Mouse (Mus musculus) layer of hippocampus, adult 8-10 months (tissue): ENCODE results near the gene Fig4. TPM values are rescaled to one million over a fixed set of nuclear protein-coding genes. Genes with fewer than 3 reads are reported as not detected.

ENCODE experiments used
- DNase-seq, 2 experiments: peaks; one replicate each; pipeline ENCODE4 v3.0.0; 2022; ENCODE audit warnings: low spot score in 2 of 2
- total RNA-seq, 4 experiments: library from RNA; stranded (reverse); gene quantifications; 2 replicates each; pipeline ENCODE4 v1.2.4; 2022

Fig4 gene
- total RNA-seq, 4 experiments from 2014 or later: 30.6 to 34.7 (median 33.1) TPM

GRCm38 (mm10) chr10:41218897-41219296 is 84.2 kb downstream of the Fig4 start:
- no peak for DNase-seq

DNA sequence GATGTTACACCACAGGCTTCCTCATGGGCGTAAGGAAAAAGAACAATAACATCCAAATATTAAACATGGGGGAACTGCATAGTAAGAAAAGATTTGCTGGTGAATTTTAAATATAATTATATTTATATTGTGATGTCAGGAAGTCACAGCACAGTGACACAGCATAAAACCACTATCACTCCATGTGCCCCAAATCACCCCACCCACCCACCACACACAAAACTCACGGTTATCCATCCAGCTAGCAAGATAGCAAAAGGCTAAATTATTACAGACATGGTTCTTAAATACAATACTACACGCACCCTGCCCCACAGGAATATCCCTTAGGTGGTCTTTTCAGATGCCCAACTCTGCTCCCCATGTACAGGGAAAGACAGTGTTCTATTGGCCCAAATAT is 89.0 kb downstream of the Fig4 start:
- no peak for DNase-seq

DNA sequence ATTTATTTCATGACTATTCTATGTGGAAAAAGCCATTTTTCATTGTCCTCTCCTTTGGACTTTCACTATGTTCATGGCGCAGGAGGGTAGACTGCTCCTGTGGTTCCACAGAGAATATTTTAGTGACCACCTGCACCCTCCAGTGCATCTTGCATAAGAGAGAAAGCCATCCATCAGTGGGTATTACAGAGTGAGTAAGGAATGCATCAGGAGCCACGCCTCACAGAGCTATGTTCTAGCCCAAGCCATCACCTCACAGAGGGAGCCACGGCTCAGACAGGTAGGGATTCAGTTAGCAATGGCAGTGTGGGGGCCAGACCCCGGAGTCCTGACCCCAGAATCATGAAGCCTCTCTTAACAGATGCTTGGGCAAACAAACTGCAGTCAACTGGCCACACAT is 93.5 kb downstream of the Fig4 start:
- no peak for DNase-seq

DNA sequence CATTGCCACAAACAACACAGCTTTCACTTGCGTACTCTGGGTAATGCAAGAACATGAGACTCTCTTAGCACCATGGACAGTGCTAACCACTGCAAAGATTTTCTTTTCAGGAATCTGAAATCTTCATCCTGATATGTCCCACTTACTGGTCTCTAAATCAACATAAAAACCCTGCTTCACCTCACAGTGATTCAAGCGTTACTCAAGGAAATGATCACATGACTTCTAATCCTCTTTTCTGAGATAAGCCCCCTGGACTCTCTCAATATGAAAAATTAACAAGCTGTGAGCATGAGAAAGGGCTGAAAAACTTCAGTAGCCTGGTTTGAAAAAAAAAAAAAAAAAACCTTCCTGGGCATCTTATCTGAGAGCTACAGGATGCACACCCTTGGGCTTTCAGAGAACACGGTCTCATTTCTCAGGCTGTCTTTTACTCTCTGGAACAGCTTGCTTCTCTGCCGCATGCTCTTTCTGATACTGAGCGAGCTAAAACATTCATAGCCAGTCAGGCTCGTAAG is 94.1 kb downstream of the Fig4 start:
- DNase-seq: no peak

- no peak for DNase-seq
Observed at GRCm38 (mm10) chr10:41205647-41206046, 97.4 kb downstream of the Fig4 start.

DNA sequence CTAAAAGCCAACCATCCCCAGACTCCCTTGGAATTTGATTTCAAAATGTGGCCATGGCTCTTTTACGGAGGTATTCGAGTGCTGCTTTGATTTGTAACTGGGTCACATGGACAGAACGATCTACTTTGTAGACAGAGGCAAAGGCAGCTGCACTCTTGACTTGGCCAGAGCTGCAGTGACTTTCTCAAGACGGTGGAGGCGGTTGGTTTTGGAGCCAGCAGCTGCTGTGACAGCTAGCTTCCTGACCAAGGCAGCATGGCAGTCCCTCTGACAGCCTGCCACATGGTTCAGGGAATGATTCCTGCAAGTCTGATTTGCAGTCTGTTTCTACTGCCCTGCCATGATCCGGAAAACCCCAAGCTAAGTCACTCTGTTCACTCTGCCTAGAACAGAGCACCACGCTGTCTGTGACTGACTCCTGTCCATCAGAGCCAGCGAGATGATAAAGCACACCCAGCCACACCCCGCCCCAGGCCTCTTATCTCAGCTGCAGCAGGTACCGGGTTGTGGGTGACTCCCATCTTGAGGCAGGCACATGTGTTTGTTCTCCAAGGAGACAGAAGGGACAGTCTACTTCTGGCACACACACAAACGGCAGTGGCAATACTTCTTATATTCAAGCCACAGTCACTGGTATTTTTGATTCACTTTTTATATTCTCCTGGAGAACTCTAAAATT is 98.3 kb downstream of the Fig4 start:
- no peak for DNase-seq

- DNase-seq: no peak
Observed at GRCm38 (mm10) chr10:41204191-41204590, 98.9 kb downstream of the Fig4 start.

DNA sequence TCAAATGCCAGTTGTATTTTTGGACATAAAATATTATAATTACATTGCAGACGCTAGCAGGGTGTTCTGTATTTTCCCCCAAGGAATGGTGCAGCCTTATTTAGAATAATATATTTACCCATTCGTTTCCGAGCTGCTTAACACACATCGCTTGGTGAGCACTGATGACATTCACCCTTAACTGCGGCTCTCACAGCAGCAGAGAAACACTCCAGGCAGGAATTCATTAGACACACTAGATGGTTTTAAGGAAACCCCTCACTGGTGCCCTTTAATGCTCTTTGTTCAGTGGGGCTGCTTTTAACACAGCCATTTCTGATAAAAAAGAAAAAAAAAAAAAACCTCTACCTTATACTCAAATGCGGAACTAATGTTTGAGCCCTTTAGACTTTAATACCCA is 104.3 kb downstream of the Fig4 start:
- no peak for DNase-seq

GRCm38 (mm10) chr10:41197788-41198187 is 105.3 kb downstream of the Fig4 start:
- DNase-seq: no peak

DNA sequence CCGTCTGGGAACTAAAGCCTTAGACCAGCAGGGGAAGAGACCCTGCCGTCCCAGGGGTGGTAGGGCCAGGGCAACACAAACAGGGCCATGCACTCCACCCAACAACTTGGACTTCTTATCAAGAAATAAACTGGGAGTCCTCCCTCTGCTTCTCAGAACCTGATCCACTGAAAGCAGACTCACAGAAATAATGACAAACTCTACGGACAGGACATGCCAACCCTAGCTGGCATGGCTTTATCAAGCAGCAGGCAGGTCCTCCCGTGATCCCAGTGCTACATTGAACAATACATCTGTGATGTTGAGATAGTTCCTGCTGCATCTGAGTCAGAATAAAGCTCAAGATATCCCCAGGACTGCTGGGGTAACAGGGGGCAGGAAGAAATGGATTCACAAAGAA is 106.8 kb downstream of the Fig4 start:
- DNase-seq: no peak

DNA sequence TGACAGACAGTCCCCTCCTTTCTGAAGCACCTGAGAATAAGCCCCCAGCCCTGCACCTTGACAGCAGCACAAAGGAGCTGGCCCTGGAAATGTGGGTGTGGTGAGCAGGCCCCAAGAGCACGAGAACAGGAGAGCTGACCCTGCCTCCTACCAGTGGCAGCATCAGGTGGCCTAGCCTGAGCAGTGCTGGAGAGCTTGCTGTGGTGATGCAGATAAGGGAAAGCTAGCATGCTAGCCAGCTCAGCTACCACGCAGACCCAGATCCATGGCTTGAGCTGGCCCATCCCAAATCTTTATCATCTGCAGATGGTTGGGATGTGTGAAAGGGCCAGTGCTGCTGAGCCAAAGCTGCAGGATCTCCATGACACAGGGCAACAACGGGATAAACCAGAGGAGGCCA is 113.7 kb downstream of the Fig4 start:
- no peak for DNase-seq

DNA sequence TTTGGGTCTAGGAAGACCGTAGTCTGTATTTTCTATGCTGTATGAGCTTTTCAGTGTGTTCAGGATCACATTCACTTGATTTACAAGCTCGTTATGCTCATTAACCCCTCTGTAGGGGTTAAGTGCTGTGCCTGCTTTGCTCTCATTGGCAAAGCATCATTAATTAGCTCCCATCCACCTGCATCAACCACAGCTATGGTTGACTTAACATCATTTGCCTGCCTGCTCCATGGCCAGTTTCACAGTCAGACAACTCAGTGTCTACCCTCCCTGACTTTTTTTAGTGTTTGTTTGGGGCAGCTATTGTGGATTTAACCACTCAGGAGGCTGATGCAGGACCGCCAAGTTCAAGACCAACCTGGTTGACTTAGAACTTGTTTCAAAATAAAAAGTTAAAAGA is 119.1 kb downstream of the Fig4 start:
- no peak for DNase-seq

- no peak for DNase-seq
Observed at GRCm38 (mm10) chr10:41182644-41183043, 120.4 kb downstream of the Fig4 start.

- no peak for DNase-seq
Observed at GRCm38 (mm10) chr10:41166141-41166540, 136.9 kb downstream of the Fig4 start.

- no peak for DNase-seq
Observed at GRCm38 (mm10) chr10:41163108-41163507, 140.0 kb downstream of the Fig4 start.

GRCm38 (mm10) chr10:41157296-41157695 is 145.8 kb downstream of the Fig4 start:
- DNase-seq: no peak

GRCm38 (mm10) chr10:41156693-41157092 is 146.4 kb downstream of the Fig4 start:
- DNase-seq: no peak

DNA sequence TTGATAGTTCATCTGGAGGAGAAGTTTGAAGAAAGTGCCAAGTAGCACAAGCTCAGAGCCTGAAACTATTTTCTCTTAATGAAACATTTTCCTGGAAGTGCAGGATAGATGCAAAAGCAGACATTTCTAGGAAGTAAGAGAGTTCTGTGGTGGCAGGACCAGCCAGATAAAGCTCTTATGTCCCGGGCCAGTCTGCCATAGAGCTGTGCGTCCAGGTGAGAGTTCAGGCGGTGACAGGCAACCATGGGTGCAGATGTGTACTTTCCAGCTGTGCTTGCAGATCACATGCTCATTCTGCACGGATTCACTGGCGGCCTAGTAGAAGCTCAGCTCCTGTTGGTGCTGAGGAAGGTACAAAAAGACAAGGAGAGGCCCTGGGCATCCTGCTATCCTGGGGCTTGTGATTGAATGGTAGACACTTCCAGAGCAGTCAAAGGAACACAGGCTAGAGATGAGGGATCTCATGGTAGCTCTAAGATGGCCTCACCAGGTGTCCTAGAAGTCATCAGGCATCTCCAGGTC is 149.8 kb downstream of the Fig4 start:
- DNase-seq: no peak

DNA sequence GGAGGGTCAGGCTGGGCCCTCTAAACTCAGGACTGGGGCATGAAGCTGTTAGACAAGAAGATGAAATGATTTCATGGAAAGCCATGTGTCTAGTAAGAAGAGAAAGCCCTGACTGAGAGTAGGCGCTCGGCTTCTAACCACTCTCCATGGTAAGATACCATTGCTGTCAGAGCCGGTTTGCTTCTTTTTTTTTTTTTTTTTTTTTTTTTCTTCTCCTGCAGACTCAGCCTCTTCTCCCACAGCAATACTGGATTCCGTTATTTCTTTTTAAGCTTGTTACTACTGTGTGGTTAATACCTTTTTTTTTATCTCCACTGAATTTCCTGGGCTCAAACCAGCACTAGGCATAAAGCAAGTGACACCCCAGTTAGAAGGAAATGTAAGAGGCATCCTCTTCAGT is 151.2 kb downstream of the Fig4 start:
- DNase-seq: no peak

DNA sequence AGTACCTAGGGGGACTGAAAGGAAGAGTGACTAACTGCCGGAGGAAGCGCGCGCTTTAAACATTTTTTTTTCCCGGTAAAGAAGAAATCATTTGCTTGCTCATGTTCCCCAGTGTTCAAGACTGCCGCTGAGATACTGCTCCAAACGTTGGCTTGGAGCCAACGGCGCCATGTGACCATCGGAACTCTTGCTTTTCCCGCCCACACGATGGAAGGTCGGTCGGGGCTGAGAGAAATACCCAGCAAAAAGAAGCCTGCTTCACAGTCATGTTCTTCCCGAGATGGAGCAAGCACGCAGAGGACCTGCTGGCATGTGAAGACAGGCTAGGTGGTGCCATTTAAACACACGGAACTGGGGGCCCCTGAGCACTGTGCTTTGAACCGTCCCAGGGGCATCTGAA is 151.6 kb downstream of the Fig4 start:
- DNase-seq: no peak

DNA sequence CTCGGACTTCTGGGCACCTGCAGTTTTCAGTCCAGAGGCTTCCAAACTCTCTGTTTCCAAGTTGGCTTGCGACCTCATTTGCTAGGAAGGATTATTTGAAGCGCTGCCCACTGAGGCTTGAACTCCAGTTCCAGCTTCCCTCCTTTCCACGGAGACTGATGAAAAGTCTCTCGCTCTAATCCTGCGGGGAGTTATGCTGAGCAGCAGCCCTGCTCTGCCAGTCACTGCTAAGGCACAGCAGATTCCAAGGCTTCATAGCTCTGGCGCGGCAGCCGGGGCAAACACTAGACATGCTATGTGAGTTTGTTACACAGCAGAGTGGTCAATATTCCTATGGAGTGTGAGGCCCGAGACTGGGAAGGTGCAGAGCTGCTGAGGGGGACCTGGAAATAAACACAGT is 152.0 kb downstream of the Fig4 start:
- DNase-seq: no peak

DNA sequence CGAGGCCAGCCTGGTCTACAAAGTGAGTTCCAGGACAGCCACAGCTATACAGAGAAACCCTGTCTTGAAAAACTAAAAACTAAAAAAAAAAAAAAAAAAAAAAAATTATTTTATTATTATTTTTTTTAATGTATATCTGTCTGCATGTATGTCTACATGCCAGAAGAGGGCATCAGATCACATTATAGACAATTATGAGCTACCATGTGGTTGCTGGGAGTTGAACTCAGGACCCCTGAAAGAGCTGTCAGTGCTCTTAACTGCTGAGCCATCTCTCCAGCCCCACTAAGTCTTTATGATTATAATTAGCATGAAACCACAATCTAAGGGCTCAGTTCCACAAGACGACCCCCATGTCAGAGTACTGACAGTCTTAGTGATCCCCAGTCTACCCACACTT is 152.6 kb downstream of the Fig4 start:
- no peak for DNase-seq

DNA sequence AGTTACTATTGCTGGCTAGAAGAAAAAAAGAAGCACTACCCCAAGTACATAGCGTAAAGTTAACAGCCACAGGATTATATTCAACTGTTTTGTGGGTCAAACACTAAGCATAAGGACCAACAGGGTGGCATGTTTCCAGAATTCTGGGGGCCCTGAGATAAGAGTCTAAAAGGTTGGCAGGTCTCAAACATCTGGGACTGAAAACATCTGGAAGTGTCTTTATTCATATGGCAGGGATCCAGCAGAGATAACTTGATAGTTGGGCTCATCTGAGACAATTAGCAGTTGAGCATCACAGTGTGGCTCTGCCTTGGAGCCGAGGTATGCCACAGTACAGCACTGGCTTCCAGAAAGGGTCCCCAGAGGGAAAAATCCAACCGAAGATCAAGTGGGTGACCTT is 153.8 kb downstream of the Fig4 start:
- no peak for DNase-seq
